ENCODE assay signal across 17 mouse cellular contexts in genomic region chr12:109518413-109519021, GRCm38 (mm10).
DNase-seq lines count a peak whose midpoint lies in the region; ATAC-seq lines count a peak whose summit lies in the region.
"Had no signal": no experiment of that assay in that cellular context is flagged by ENCODE, and none has a peak within 500 bp of the region (broad histone marks: within the 10 kb centered on the region; RNA-seq: fewer than 3 reads in every experiment).

No protein-coding gene starts in this region.

- H3K4me1 ChIP-seq in forebrain, embryonic 10.5 days: peaks cover 90% of the 10 kb centered on the region
- peaks cover 31% of the 10 kb centered on the region for H3K4me1 ChIP-seq in forebrain, embryonic 13.5 days
- peaks cover 67% of the 10 kb centered on the region for H3K4me1 ChIP-seq in midbrain, embryonic 10.5 days
- H3K4me1 ChIP-seq in midbrain, embryonic 15.5 days: 0 out of 2 replicates have a peak, but pooled peaks cover 5% of the 10 kb centered on the region
- H3K4me1 ChIP-seq in intestine, embryonic 15.5 days (replicated peaks): peaks cover 27% of the 10 kb centered on the region
- 0 out of 2 replicates have a peak, but pooled peaks cover 19% of the 10 kb centered on the region for H3K4me1 ChIP-seq in stomach, embryonic 15.5 days

- H3K27me3 ChIP-seq in forebrain, embryonic 10.5 days (ENCODE audit: poor library complexity, severe bottlenecking): peaks cover 38% of the 10 kb centered on the region
- no peaks in the 10 kb centered on the region for H3K27me3 ChIP-seq in forebrain, embryonic 13.5 days
- H3K27me3 ChIP-seq in midbrain, embryonic 10.5 days (ENCODE audit: low read depth, poor library complexity, severe bottlenecking): peaks cover 53% of the 10 kb centered on the region
- no peaks in the 10 kb centered on the region for H3K27me3 ChIP-seq in midbrain, embryonic 15.5 days (replicated peaks)
- H3K27me3 ChIP-seq in intestine, embryonic 15.5 days (replicated peaks): no peaks in the 10 kb centered on the region
- H3K27me3 ChIP-seq in stomach, embryonic 15.5 days (replicated peaks): no peaks in the 10 kb centered on the region
- H3K27me3 ChIP-seq: kidney, embryonic 15.5 days had no signal

- no peaks in the 10 kb centered on the region for H3K9me3 ChIP-seq in forebrain, embryonic 10.5 days
- no peaks in the 10 kb centered on the region for H3K9me3 ChIP-seq in forebrain, embryonic 13.5 days (replicated peaks)
- no peaks in the 10 kb centered on the region for H3K9me3 ChIP-seq in midbrain, embryonic 10.5 days (replicated peaks)
- no peaks in the 10 kb centered on the region for H3K9me3 ChIP-seq in midbrain, embryonic 15.5 days
- H3K9me3 ChIP-seq in intestine, embryonic 15.5 days: no peaks in the 10 kb centered on the region
- no peaks in the 10 kb centered on the region for H3K9me3 ChIP-seq in stomach, embryonic 15.5 days
- H3K9me3 ChIP-seq: kidney, embryonic 15.5 days had no signal

- no peak for DNase-seq in forebrain, embryonic 10.5 days (ENCODE audit: extremely low spot score, low spot score)
- DNase-seq in midbrain, embryonic 10.5 days (ENCODE audit: low spot score): no peak
- DNase-seq in left cerebral cortex, adult 9 months (ENCODE audit: low spot score in 2 of 2): no peak
- DNase-seq: adrenal gland, adult 2 months; cerebellum, adult 18-20 months; gastrocnemius, postnatal 25 days; lung, adult 18-20 months; lung, postnatal 36 days; retina, postnatal 1 day had no signal

- no peaks in the 10 kb centered on the region for H3K36me3 ChIP-seq in forebrain, embryonic 10.5 days (replicated peaks)
- no peaks in the 10 kb centered on the region for H3K36me3 ChIP-seq in forebrain, embryonic 13.5 days (ENCODE audit: poor library complexity, severe bottlenecking)
- H3K36me3 ChIP-seq in midbrain, embryonic 10.5 days: no peaks in the 10 kb centered on the region
- no peaks in the 10 kb centered on the region for H3K36me3 ChIP-seq in midbrain, embryonic 15.5 days (replicated peaks)
- H3K36me3 ChIP-seq in intestine, embryonic 15.5 days: no peaks in the 10 kb centered on the region
- no peaks in the 10 kb centered on the region for H3K36me3 ChIP-seq in stomach, embryonic 15.5 days
- H3K36me3 ChIP-seq: kidney, embryonic 15.5 days had no signal

- ATAC-seq in forebrain, embryonic 13.5 days: no peak
- no peak for ATAC-seq in midbrain, embryonic 15.5 days (replicated peaks)
- ATAC-seq in intestine, embryonic 15.5 days: 0 out of 2 replicates have a peak, but pooled peaks have one; percentile 35
- ATAC-seq in stomach, embryonic 15.5 days (ENCODE audit: insufficient read depth, low FRiP score, low read depth): no peak; the same call in 1 of the 2 replicates
- no peak for ATAC-seq in CD4-positive, CD25-positive, alpha-beta regulatory T cell, adult 4 months

- no peak overlapping the region for H3K9ac ChIP-seq in forebrain, embryonic 13.5 days
- no peak overlapping the region for H3K9ac ChIP-seq in midbrain, embryonic 15.5 days
- H3K9ac ChIP-seq in intestine, embryonic 15.5 days: no peak overlapping the region
- no peak overlapping the region for H3K9ac ChIP-seq in stomach, embryonic 15.5 days
- H3K9ac ChIP-seq: kidney, embryonic 15.5 days had no signal

- H3K4me2 ChIP-seq in forebrain, embryonic 13.5 days: no peak overlapping the region
- no peak overlapping the region for H3K4me2 ChIP-seq in midbrain, embryonic 15.5 days
- H3K4me2 ChIP-seq in intestine, embryonic 15.5 days (replicated peaks): no peak overlapping the region
- H3K4me2 ChIP-seq in stomach, embryonic 15.5 days: no peak overlapping the region
- H3K4me2 ChIP-seq: kidney, embryonic 15.5 days; midbrain, embryonic 11.5 days had no signal

- no peak overlapping the region for H3K4me3 ChIP-seq in forebrain, embryonic 10.5 days
- no peak overlapping the region for H3K4me3 ChIP-seq in forebrain, embryonic 13.5 days
- no peak overlapping the region for H3K4me3 ChIP-seq in midbrain, embryonic 10.5 days
- no peak overlapping the region for H3K4me3 ChIP-seq in midbrain, embryonic 15.5 days
- no peak overlapping the region for H3K4me3 ChIP-seq in intestine, embryonic 15.5 days (replicated peaks)
- H3K4me3 ChIP-seq in stomach, embryonic 15.5 days (replicated peaks): no peak overlapping the region
- H3K4me3 ChIP-seq: kidney, embryonic 15.5 days; myocyte had no signal

- 3% methylated on average over 7 of the region's 7 CpGs for WGBS in forebrain, embryonic 10.5 days
- 8% methylated on average over 7 of the region's 7 CpGs for WGBS in forebrain, embryonic 13.5 days
- 8% methylated on average over 7 of the region's 7 CpGs for WGBS in midbrain, embryonic 10.5 days
- 20% methylated on average over 6 of the region's 7 CpGs for WGBS in midbrain, embryonic 15.5 days
- 24% methylated on average over 7 of the region's 7 CpGs for WGBS in intestine, embryonic 15.5 days
- WGBS in stomach, embryonic 15.5 days: 27% methylated on average over 7 of the region's 7 CpGs

- peak overlapping the region; percentile 83 for H3K27ac ChIP-seq in forebrain, embryonic 10.5 days
- no peak overlapping the region for H3K27ac ChIP-seq in forebrain, embryonic 13.5 days
- peak overlapping the region; percentile 74 for H3K27ac ChIP-seq in midbrain, embryonic 10.5 days (replicated peaks)
- H3K27ac ChIP-seq in midbrain, embryonic 15.5 days: no peak overlapping the region
- H3K27ac ChIP-seq in intestine, embryonic 15.5 days: peak overlapping the region; percentile 38; the same call in 1 of the 2 replicates
- H3K27ac ChIP-seq in stomach, embryonic 15.5 days: peak overlapping the region; percentile 35; the same call in 1 of the 2 replicates
- H3K27ac ChIP-seq: kidney, embryonic 15.5 days had no signal

Comparison
In these comparisons a context has a peak if more than half of its experiments do, and no peak if none do; other contexts are left out.
1. H3K27ac ChIP-seq: peak in forebrain, embryonic 10.5 days (single experiment), midbrain, embryonic 10.5 days (single experiment), intestine, embryonic 15.5 days (single experiment) and stomach, embryonic 15.5 days (single experiment); none in forebrain, embryonic 13.5 days (single experiment) and midbrain, embryonic 15.5 days (single experiment).